Mouse (Mus musculus) heart, postnatal 14 days (tissue): ENCODE data around the gene Nabp1. TPM values are rescaled to one million over a fixed set of nuclear protein-coding genes. Genes with fewer than 3 reads are reported as not detected.

Experiments used
- DNase-seq, 2 experiments: peaks; one replicate each; pipeline ENCODE4 v3.0.0; 2021 to 2022
- intact Hi-C: fragments of 180-260 bp; cut with DNase I; formaldehyde crosslinking; loops from one replicate; pipeline ENCODE4 v1.15.1; 2025
- long read RNA-seq, 2 experiments: library from polyadenylated mRNA; stranded (forward); transcript quantifications; one replicate each; pipeline ENCODE4 v2.0.0; 2021
- total RNA-seq, 2 experiments: library from RNA; stranded (reverse); gene quantifications; 2 replicates each; pipeline ENCODE4 v1.2.3; 2021

The Nabp1 gene
- total RNA-seq, result 10 to 100 TPM; 41.5 to 43.0 TPM
- long read RNA-seq, experiment 1, partial matches to known transcripts, result 0 of 9 reads
- long read RNA-seq, experiment 1, other reads (novel, unspliced or antisense), result 3 of 9 reads
- long read RNA-seq, experiment 2, partial matches to known transcripts, result 0 of 11 reads
- long read RNA-seq, experiment 2, other reads (novel, unspliced or antisense), result 5 of 11 reads

DNA sequence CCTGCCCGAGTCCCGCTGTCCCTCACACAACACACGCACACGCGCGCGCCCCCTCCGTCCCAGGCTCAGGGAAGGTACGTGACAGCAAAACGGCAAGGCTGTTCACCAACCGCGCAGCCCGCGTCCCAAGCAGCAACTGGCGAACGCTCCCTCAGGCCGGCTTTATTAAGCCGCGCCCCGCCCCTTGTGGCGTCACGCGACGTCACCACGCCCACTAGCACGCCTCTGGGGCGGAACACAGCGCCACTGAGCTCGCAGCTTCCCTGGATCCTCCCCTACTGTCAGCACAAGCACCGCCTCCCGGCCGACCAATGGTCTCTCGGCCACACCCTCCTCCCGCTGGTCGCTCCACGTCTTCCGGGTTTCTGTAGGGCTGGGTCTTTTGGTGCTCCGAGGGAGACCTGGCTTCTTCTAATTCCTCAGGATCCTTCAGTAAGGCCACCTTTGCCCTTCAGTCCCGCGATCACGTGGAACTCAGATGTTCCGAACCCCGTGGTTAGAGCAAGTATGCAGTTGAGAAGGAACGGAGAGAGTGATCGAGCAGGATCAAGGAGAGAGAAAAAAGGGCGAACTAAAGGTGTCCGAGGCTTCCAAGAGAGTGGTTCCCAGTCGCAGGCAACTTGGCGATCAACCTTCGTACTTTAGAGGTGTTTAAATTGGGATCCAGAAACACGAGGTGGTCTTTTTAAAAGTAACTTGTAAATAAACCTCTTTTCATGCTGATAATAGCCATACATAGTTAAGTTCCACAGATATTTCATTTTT lies at the start of gene Nabp1:
Gene Nabp1, minus strand, starts transcription at position 164 of the 765 bp plus-strand sequence.
- intact Hi-C loops, result loop anchor here (5.0 to 10.0 kb wide), 2 partner anchors 54 to 636 kb away; partner anchors contain the start of gene Stat1
- DNase-seq, result peak; percentile 99 to 100

DNA sequence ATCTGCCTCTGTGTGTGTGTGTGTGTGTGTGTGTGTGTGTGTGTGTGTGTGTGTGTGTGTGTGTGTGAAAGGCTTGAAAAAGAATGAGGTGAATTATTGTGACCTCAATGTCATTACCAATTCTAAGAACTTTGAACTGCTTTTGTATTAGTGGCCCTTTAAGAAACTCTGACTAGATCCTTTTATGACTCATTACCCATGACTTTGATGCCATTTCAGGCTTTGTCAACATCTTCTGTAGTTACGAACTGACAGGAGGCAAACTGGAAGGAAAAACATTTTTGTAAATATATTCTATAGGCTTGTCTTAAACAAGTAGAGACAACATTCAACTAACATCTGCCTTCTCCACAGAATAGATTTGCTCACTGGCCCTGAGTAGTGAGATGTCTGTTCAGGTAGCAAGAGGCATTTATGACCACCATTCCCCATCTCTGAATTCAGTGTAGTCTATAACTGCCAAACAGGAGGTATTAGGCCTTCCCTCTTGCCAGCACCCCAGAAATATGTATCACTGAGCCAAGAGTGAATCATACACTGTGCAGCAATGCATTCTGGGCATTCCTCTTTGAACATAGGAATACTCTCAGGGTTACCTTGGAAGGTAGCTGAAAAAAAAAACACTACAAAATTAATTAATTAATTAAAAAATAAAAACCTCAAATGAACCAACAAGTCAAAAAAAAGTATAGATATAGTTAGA lies 47.5 kb upstream of the Nabp1 start:
- intact Hi-C loops, result no loop called here

DNA sequence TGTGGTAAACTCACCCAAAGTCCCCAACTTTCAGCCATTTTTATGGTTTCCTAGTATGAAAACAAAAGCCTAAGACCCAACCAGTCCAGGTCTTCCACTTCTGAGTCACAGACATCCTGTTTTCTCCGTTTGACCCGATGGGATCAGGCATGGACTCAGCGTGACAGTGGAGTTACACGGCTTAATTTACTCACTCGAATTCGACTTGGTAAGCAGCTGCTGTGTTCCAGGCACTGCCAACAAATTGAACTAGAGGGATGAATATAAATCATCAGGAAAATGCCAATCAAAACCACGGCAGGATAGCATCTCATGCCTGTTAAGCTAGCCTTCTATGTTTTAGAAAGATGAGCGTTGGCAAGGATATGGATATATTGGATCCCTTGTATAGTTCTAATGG lies 43.4 kb upstream of the Nabp1 start:
- no peak for DNase-seq
- intact Hi-C loops, result no loop called here

More for the DNA sequence above, 47.5 kb upstream of the Nabp1 start:
- DNase-seq, result no peak

DNA sequence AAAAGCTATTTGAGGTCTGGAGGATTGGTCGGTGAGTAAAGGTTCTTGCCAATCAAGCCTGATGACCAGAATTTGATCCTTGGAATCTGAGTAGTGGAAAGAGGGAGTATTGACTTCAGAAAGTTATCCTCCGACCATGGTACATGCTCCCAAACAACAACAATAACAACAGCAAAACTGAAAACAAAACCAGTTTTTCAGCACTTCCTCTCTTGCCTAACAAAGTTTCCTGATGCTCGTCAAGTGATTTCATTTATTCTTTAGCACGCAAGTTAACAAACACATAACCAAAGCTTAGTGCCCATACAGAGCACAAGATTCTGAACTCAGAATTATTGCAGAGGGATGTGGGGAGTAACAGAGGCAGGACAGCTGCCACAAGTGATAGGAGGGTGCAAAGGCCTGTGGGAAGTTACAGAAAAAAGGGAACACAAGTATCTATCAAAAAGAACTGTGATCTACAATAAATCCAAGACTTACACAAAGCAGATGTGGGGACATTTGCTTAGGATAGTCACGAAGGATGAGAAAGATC lies 42.1 kb upstream of the Nabp1 start:
- intact Hi-C loops, result no loop called here
- no peak for DNase-seq

DNA sequence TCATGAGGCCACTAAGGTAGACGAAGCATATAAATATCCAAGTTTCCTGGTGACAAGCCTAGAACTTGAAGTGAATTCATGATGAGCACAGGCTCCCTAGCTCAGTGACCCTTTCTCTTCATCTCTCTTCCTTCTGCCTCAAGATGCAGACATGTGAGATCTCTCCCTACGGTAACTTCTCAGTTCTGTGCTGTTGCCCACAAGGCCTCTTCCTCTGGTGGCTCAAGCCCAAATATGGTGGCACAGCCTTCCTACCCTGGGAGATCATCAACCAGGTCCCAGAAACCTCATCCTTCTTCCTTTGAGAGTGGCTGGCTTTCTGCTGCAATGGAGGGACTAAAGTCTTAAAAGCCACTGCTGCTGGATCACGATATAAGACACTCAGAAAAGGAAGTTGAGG lies 40.9 kb upstream of the Nabp1 start:
- intact Hi-C loops, result no loop called here
- DNase-seq, result no peak

DNA sequence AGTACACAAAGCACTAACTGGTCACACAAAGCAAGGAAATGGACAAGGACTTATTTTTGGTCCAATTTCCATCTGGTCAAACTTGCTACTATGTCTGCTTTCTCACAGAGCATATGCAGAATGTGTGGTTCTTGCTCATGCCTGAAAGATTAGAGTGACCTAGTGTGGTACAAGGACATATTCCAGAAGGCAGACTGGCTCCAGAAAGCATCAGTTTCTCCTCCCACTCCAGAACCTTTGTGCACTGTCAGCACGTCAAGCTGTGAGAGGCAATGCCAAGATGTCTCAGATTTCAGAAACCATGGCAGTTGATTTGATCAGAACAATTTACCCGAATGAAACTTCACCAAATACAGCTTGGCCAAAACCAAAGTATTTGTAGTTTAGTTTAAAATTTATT lies 37.4 kb upstream of the Nabp1 start:
- intact Hi-C loops, result no loop called here
- no peak for DNase-seq

DNA sequence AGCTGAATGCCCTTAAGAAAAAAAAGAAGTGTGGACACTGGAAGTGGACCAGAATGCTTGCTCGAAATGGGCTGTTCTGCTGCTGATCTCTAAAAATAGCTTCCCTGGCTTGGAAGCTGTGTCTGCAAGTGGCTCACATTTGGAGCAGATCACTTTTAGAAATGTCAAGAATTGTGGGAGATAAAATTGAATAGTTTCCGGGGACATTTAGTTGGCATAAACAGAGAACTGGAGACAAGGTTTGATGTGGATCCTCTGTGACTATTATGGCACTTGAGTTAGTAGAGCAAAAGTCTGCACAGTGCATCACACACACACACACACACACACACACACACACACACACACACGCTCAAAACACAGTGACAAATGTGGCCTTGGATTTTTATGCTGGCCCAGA lies 36.8 kb upstream of the Nabp1 start:
- intact Hi-C loops, result no loop called here
- peak; percentile 14 to 47 for DNase-seq

DNA sequence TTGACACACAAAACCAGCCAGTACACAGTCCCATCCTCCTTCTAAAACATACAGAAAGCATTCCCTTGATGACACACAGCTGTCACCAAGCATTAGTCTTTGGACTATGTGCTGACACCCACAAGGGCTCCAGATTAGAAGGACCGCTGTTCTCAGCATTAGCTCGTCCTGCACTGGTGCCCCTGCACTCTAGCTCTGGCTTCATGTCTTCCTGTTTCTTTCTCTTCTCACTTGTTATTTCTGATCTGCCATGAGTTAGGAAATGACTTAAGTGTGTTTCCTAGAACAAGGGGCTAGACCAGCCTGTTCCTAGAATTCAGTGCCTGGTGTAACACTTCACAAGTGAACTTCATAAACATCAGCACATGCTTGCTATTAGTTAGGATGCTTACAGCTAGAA lies 36.2 kb upstream of the Nabp1 start:
- intact Hi-C loops, result no loop called here
- no peak for DNase-seq

DNA sequence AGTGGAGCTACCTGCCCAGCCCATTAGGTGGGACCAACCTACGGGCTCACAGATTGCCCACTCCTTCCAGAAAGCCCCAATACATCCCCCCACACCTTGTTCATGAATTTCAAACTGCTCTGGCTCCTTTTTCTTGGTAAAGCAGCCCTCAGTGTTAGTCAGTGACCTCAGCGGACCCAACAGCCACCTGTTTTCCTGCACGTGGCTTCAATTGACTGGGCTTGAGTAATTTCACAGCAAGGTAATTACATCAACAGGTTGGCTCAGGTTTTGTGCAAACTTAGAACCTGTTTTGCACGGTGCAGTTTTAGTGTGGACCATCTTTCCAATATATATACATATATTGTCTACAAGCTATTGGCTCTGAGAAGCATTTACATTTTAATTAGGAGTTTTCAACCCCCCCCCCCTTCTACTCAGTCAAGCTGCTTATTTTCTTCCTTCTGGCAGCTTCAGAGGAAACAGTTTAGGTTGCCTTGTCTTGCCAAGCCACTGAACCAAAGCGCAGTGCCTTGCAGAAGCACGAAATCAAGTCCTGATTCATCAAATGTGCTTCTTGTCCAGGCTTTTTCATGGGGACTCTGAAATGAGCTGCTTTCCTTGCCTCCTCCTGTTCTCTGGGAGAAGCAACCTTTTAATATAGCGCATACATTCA lies 35.0 kb upstream of the Nabp1 start:
- intact Hi-C loops, result no loop called here
- no peak for DNase-seq

DNA sequence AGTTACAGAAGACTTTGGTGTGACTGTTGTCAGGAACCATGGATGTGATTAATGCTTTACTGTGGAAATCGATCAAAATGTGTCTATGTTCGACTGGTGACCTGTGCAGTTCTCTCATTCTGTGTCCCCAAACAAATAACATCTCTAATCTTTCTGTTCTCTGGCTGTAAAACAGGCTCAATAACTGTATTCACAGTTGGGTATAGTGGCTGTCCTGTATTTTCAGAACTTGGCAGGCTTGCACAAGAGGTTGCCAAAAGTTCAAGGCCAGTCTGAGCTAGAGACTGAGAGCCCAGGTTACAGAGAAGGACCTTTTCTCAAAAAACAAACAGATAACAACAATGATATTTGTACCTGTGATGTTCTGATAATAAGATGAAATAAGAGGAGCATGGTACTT lies 34.1 kb upstream of the Nabp1 start:
- no peak for DNase-seq
- intact Hi-C loops, result no loop called here

DNA sequence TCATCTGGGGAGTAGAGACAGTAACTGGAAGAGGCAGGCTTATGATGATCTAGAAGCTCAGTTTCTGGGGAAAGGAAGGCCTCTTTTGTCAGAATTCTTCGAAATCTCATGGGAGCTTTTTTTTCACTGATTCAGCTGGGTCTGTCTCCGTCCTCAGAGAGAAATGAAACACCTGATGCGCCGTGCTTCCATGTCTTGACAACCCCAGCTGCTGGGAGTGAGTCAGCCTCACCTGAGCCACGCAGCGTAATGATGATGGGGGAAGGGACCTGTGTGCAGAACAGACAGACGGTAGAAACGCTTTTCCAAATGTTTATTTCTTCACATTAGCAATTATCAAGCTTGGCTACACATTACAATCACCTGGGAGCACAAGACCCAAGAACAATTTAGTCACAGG lies 31.6 kb upstream of the Nabp1 start:
- no peak for DNase-seq
- intact Hi-C loops, result no loop called here

DNA sequence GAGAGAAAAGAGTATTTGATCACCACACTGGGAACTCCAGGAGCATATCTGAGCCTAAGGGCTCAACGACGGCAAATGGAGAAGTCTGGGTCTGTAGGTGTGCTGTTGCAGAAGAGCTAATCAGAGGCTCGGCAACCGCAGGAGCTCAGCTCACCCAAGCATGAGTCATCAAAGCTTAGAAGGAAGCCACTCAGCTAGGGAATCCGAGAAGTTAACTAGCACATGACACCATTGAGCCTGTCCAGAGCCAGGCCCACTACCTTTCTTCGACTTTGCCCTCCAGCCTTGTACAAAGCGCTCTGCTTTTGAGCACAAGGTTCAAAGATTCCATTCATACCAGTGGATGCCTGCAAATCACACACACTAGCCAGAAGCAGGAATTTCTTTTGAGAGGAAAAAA lies 30.9 kb upstream of the Nabp1 start:
- intact Hi-C loops, result no loop called here
- DNase-seq, result no peak

DNA sequence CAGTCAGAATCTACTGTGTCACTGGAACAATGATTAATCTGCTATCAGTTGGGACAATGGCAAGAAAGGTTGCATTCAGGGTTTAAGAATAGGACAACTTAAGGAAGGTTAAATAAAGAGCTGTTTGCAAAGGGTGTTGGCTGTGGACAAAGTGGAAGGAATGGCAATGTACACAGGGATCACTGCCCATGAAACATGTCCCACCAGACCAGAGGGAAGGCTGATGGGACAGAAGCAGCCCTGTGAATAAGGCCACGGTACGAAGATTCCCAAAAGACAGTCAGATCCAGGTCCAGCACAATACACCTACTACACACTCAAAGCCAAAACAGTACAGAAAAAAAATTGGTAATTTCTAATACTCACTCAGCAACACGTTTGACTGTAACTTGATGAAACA lies 30.3 kb upstream of the Nabp1 start:
- intact Hi-C loops, result no loop called here

DNA sequence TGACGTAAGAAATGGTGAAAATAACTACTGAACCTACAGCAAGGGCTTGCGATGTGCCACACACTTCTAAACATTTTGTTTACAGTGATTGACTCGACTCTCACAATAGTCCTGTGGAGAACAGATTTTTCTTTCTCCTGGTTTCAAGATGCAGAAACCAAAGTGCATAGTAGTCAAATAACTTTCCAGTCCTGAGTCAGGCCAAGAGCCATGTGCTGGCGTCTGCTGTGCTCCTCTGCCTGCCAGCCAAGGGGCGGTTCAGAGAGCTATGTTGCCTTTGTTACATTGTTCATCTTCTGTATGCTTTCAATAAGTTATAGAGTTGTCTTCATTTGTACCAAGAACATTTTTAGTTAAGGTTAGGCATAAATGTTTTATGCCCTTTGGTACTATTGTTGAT lies 29.2 kb upstream of the Nabp1 start:
- intact Hi-C loops, result no loop called here
- DNase-seq, result peak in 1 of 2 experiments; percentile 21

More for the DNA sequence above, 30.3 kb upstream of the Nabp1 start:
- no peak for DNase-seq

DNA sequence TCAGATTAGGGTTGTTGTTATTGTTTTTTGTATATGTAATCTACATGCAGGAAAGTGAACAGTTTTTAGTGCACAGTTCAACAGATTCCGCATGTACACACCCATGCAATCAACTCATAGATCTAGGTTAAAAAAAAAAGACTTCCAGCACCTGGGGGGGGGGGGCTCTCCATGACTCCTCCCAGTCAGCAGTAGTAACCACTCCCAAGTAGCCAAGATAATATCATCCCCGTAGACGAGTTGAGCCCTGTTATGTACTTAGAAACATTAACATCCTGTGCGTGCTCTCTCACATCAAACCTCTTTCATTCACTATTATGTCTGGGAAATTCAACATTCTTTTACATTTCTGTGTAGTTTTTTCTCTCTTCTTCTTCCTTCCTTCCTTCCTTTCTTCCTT lies 28.0 kb upstream of the Nabp1 start:
- intact Hi-C loops, result no loop called here

DNA sequence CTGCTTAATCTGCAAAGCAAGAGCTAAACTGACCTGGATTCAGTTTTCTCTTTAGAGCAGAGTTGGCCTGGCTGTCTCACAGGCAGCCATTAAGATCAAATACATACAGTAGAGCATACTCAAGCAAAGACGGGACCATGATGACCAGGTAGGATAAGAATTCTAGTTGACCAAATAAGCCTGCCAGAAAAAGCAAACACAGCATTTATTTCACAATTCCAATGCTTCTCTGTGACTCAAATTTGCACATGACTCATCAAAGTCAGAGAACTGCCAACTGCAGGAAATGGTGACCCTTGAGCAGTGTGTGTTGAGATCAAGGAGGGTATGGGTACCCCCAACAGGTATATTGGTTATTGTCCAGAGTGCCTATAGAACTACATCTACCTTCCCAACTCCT lies 27.4 kb upstream of the Nabp1 start:
- no peak for DNase-seq
- intact Hi-C loops, result no loop called here

More for the DNA sequence above, 28.0 kb upstream of the Nabp1 start:
- no peak for DNase-seq

DNA sequence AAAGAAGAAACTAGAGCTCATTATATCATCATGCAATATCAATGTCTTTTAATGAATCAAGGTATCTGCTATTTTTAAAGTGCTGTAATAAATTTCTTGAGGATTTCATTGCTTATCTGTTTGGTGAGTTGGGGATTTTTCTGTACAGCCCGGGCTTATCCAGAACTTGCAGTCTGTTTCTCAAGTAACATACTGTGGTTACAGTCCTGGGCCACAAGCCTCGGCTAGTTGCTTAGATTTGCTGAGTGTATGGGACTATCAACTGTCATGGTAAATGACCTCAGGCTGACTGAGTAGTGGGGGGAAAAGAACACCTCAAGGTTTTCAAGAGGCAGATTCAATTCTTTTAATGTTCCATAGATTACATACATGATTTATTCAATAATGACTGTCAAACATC lies 24.8 kb upstream of the Nabp1 start:
- intact Hi-C loops, result no loop called here
- DNase-seq, result no peak

DNA sequence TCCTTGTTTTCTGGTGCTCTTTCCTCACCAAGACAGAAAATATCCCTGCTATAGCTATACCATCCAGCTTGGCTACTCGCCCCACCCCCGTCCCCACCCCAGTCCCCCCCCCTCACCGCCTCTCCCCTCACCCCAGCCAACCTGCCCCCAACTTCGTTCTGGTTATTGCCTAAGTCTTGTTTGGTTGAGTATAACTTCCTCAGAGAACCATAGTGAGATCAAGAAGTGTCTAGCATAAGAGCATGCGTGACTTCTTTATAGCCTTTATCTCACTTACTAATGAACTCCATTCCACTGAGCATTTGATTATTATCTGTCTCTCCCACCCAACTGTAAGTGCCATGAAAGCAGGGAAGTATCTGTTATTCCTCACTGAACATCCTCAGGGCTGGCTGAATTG lies 24.1 kb upstream of the Nabp1 start:
- DNase-seq, result no peak
- intact Hi-C loops, result no loop called here

DNA sequence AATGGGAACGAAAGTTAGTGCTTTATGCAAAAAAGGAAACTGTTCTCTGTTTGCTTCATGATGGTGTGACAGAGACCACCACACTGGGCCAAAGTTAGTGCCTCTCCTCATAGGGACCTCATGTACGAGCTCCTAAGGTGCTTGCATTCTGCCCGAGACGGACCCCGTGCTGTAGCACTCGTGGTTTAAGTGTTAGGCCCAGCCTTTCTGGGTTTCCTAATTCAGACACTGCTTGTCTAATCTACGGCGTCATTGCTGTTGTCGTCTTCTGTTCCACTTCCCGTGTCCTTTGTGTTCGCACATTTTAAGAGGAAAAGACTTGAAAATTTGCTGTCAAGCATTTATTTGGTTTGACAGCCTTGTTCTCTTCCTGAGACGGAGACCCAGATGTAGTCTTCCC lies 23.0 kb upstream of the Nabp1 start:
- intact Hi-C loops, result no loop called here
- no peak for DNase-seq

DNA sequence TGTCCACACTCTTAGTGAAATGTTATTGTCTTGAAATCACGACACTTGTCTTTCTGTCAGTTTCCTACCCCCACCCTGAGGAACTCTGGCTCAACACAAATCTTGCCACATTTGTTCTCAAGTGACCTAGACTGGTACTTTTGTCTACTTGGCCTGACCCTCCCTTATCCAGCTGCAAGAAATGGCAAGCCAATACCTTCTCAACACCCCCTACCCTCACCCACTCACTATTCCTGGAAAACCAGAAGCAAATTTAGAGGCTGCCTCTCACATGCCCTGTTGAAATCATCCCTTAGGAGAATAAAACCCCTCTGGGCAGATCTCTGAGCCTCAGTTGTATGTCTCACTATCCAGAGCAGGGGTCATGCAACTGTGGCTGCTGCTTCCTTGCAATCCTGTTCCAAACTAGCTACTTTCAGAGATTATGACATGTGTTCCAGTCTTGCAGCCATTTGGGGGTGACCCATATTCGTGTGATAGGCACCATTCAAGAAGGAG lies 20.4 kb upstream of the Nabp1 start:
- intact Hi-C loops, result no loop called here
- no peak for DNase-seq

DNA sequence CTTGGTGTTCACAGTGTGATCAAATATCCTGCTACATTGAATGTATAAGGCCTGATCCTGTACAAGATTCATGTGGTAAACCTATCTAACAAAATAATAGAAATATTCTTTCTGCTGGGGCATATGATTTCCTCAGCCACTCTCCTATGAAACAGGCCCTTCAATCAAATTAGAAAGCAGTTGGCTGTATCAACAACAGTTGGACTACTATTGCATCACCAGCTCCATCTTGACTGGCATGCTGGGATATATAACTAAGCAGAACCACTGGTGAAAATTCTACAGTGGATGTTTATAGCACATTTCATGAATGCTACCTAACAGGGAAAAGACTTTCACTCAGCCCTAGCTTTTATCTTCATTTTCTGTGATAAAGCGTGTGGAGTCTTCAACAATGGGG lies 17.9 kb upstream of the Nabp1 start:
- intact Hi-C loops, result no loop called here
- no peak for DNase-seq
